Mouse (Mus musculus) adipocyte (in vitro differentiated cells): Measurements from ENCODE around the gene Pafah1b2.

Experiments
- DNase-seq: peaks from one replicate; pipeline ENCODE4 v3.0.0-alpha.2; 2016; ENCODE audit warnings: low spot score

Gene Pafah1b2

GRCm38 (mm10) chr9:45942464-45942863 is 70.0 kb downstream of the Pafah1b2 start:
- DNase-seq, result no peak

- no peak for DNase-seq
Measured at GRCm38 (mm10) chr9:45941329-45941888, 71.1 kb downstream of the Pafah1b2 start.

- DNase-seq, result no peak
Measured at GRCm38 (mm10) chr9:45939794-45940193, 72.7 kb downstream of the Pafah1b2 start.

GRCm38 (mm10) chr9:45938952-45939637 is 73.4 kb downstream of the Pafah1b2 start:
- DNase-seq, result no peak

GRCm38 (mm10) chr9:45938088-45938487 is 74.4 kb downstream of the Pafah1b2 start:
- peak; percentile 72 for DNase-seq

- peak; percentile 91 for DNase-seq
Measured at GRCm38 (mm10) chr9:45936883-45937282, 75.6 kb downstream of the Pafah1b2 start.

- no peak for DNase-seq
Measured at GRCm38 (mm10) chr9:45935628-45936210, 76.8 kb downstream of the Pafah1b2 start, which contains the start of gene Tagln. TSS of gene Tagln (minus strand) at chr9:45936058.

GRCm38 (mm10) chr9:45932571-45933415 is 79.7 kb downstream of the Pafah1b2 start:
- DNase-seq, result peak; percentile 48

GRCm38 (mm10) chr9:45931958-45932357 is 80.5 kb downstream of the Pafah1b2 start:
- peak; percentile 91 for DNase-seq

GRCm38 (mm10) chr9:45929285-45929684 is 83.2 kb downstream of the Pafah1b2 start:
- no peak for DNase-seq

GRCm38 (mm10) chr9:45919895-45920294 is 92.6 kb downstream of the Pafah1b2 start:
- DNase-seq, result peak; percentile 86

GRCm38 (mm10) chr9:45917041-45917934 is 95.2 kb downstream of the Pafah1b2 start:
- DNase-seq, result peak; percentile 99

GRCm38 (mm10) chr9:45915659-45916058 is 96.8 kb downstream of the Pafah1b2 start:
- no peak for DNase-seq
